Mouse (Mus musculus) layer of hippocampus, adult 11-12 months (tissue): ENCODE measurements around the gene Chit1.
A peak's percentile ranks its signal among the peaks of the same experiment; 100 is the strongest.

Experiments used
- DNase-seq: peaks from one replicate; pipeline ENCODE4 v3.0.0; 2022; ENCODE audit warnings: low spot score

Gene Chit1

DNA sequence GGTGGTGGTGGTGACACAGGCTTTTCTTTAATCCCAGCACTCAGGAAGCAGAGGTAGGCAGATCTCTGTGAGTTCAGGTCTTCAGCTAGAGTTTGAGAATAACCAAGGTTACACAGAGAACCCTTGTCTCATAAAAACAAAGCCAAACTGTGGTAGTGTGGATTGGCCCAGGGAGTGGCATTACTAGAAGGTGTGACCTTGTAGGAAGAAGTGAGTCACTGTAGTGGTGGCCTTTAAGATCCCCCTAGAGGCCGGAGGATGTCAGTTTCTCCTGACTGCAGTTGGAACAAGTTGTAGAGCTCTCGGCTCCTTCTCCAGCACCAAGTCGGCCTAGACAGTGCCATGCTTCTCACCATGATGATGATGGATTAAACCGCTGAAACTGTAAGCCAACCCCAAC is at the start of gene Chit1:
Chit1 (plus strand) TSS at position 264 of the 400 bp plus-strand sequence.
- no peak for DNase-seq

- DNase-seq: no peak
Observed at GRCm38 (mm10) chr1:134061915-134062314, 49.1 kb upstream of the Chit1 start.

DNA sequence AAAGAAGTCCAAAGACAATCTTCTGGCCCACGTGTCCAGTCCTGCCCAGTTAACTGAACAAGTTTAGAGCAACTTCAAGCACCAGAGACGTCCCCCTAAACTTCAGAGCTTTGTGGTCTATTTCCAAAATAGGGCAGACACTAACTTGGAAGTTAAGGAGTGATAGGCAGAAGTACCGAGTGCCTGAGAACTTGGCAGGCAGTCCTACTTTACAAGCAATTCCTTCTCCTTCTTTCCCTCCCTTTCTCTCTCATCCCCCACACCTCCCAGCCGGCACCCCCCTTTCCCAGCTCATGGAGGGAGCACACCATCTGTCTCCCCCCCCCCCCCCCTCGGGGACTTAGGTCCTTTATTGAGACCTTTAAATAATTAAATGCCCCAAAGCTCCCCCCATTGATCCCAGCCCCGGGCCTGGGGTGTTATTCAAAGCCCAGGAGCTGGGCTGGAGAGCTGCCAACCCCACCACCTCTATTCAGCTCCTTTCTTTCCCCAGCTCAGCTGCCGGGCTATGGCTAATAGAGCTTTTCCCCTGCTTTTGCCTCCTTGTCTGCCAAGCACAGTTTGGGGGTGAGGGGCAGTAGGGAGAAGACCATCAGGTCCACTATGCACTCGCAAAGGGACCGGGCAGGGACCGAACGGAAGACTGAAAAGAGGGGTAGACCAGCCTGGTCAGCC is 48.5 kb upstream of the Chit1 start:
- no peak for DNase-seq

DNA sequence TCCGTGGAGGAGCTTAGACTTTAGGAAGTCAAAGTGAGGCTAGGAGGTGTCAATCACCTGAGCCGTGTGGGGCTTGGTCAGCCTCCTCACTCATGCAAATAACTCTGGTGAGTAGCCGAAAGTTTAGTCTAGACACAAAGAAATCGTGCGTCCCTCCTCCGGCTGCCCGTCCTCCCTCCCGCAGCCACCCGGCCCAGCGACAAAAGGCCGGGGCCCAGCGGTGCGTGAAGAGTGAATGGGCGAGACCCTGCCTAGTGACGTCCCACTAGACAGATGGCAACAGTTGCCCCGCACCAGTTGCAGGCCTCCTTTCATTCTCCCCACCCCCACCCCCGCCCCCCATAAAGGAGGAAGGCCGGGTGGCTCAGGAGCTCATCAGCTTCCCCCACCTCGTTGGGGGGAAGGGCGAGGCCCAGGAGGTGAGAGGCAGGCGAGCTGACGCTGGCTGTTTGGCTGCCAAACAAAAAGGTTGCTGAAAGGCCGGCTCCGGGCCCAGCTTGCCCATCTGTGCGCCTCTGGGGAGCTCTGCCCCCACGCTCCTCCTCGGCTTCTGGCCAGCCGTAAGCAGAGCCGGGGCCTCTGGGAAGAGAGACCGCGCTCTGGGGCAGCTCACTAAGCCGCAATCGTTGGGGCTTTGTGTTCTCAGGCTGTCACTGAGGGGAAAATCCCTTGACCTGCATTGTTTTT is 47.8 kb upstream of the Chit1 start:
- DNase-seq: peak; percentile 57

GRCm38 (mm10) chr1:134063773-134064125 is 47.3 kb upstream of the Chit1 start:
- no peak for DNase-seq

DNA sequence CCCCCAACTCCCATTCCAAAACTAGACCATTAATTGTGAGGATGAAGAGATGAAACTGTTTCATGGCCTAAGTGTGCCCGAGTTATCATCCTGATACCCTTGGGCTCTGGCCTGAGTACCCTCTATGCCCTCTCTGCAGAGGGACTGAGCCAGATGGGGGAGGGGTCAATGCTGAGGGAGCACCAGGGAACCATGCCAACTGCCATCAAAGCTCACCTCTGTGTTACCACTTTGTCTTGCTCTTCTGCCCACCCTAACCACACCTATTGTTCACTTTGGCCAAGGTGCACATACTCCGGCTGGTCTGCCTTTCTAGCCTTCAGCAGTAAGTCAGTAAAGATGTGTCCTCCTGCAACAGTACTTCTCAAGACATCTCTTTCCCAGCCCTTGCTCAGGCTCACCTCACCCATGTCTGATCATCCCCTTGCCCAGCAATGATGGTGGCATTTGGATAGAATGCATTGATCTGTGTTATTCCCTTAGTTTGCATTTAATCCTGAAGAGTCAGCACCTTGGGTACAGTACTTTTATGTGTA is 46.7 kb upstream of the Chit1 start:
- no peak for DNase-seq

GRCm38 (mm10) chr1:134065241-134065809 is 45.7 kb upstream of the Chit1 start:
- no peak for DNase-seq

- DNase-seq: no peak
Observed at GRCm38 (mm10) chr1:134066554-134066953, 44.5 kb upstream of the Chit1 start.

GRCm38 (mm10) chr1:134067143-134067619 is 43.9 kb upstream of the Chit1 start:
- no peak for DNase-seq

DNA sequence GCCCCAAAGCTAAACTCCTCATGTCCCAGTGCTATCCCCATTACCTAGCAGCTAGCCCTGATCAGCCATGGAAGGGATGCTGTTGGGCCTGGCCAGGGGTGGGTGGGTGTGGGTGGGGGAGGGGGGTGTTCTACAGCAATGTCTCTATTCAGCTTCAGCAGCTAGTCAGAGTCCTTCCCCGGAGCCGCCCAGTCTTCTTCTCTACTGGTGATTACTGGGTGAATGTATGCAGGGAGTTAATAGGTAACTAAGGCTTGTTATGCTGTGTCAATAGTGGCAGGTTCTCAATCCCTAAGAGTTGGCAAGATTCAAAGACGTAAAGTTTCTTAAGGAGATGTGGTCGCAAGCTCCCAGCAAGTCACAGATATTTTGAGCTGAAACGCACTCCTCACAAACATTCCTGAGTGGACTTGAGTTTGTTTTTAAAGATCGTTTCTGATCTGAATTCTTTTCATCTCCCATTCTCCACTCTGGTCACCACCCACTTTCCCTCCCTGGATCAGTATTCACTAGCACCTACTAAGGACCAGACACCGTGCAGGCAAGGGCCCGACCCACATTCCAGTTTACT is 40.9 kb upstream of the Chit1 start:
- DNase-seq: no peak

DNA sequence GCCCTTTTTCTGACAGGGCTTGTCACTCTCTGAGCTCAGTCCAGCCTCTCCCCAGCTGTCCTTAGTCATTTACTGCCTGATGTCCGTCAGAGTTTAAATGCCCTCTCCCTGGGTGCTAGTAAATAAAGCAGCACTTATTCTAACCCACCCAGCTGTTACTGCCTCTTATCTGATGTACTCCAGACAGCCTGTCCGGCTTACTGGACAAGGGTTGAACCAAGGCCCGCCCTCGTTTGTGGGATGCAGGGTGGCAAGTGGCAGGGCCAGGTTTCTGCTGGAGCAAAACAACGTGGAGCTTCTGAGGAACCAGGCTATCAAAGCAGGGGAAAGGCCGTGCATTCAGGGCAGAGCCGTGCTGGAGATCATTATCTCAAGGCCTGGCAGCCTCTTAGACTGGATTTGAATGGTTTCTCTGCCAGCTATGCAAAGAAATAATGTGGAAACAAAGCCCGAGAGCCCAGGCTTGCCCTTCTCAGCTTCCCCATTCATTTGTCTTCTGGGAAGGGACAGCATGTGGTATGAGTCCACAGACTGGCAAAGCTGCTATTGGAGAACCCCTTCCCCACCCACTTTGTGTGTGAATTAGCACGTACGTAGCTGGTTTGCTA is 39.5 kb upstream of the Chit1 start:
- no peak for DNase-seq

GRCm38 (mm10) chr1:134073061-134073564 is 37.9 kb upstream of the Chit1 start:
- no peak for DNase-seq

GRCm38 (mm10) chr1:134073658-134074057 is 37.4 kb upstream of the Chit1 start:
- no peak for DNase-seq

DNA sequence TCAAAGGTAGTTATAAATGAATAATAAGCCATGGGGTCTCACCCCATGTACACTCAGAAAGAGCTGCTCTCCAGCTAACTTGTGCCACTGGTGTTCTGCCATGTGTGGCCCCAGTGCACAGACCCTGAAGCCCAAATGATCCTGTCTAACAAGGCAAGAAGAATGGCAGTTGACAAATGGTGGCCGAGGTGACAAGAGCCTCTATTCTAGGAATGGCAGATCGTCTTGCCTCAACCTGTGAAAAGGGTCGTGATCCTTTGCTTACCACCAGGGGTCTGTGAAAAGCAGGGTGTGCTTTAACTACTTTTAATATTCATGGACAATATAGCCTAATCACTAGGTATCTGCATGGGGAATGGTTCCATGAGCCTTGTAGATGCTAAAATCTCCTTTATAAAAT is 36.9 kb upstream of the Chit1 start:
- DNase-seq: no peak

- DNase-seq: no peak
Observed at GRCm38 (mm10) chr1:134074606-134075005, 36.4 kb upstream of the Chit1 start.

DNA sequence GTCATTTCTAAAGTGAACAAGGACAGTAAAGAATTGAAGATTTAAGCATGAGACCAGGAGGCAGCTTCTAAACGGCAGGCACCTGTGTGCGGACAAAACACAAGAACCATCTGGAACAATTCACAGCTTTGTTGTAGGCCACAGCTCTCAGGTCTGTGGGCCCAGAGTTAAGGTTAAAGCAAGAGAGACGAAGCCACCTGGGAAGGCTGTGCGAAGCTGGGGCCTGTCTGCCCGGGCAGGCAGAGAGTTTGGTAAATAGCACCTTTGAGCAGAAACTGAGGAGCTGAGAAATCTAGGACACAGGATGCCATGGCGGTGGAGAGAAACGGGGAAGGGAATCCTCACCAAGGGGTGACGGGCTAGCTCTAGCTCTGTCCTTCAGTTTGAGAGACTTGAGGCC is 35.5 kb upstream of the Chit1 start:
- DNase-seq: no peak

- DNase-seq: no peak
Observed at GRCm38 (mm10) chr1:134076789-134077188, 34.3 kb upstream of the Chit1 start.

- no peak for DNase-seq
Observed at GRCm38 (mm10) chr1:134077389-134078060, 33.5 kb upstream of the Chit1 start.

DNA sequence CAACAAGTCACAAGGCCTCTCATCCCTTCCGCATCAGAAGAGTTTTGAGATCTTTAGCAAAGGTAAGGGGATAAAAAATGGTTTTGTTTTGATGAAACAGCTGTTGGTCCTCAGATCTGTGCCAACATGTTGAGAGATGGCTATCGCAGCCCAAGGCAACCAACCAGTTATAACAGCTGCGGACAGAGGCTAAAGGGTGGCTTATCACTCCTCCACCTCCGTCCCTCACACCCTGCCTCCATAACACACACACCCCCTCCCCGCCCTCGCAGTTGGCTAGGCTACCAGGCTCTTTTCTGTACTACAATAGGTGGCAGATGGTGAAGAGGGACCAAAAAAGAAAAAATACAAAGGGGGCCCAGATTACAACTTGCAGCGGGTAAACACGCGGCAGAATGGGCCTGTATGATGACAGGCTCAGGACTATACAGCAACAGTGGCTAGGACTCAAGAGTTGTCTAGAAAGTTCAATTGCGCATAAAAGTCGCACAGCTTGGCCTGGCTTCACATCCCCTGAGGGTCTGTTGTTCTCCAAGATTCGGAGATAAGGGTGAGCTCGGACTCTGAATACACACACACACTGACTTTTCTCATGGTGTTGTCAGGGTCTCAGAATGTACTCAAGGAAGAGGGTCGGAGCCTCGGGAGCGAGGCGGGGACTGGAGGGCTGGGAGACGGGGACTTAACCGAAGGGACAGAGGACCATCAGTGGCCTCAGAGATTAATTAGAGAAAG is 32.8 kb upstream of the Chit1 start:
- DNase-seq: no peak

DNA sequence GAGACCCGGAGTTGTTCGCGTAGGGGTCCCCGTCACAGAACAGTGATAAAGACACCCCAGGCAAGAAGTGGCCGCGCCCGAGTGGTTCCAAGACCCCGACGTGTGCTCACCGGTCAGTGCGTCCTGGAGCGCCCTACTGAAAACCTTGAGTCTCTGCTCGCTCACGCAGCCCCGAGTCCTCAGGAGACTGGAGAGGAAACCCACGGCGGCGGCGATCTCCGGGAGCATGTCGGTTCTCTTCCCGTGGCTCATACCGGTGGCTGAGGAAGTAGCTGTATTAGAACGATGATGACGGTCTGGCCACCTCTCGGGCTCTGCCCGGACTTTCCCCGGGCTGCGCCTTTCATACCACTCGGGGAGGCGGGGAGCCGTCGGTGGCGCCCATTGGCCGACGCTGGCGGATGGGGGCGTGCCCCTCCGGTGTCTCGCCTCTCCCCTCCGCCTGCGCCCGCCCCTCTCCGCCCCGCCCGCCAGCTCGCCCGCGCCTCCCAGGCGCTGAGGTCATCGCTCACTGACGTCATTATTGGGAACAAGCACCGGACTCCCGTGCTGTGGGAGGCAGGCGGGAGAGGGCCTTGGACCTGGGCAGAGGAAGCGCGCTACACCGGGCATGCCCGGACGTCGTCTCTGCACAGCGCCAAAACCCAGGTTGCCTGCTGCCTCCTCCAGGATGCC is 32.1 kb upstream of the Chit1 start, which contains the start of gene Btg2:
Btg2 (minus strand) TSS at position 319 of the 675 bp plus-strand sequence.
- DNase-seq: peak; percentile 97
